Mouse (Mus musculus) left cerebral cortex, adult 2 months (tissue): ENCODE measurements around the gene Taok3. TPM values are rescaled to one million over a fixed set of nuclear protein-coding genes. Genes with fewer than 3 reads are reported as not detected.
A peak's percentile ranks its signal among the peaks of the same experiment; 100 is the strongest.
"Not testable (repeated sequence)": the region's sequence is repeated elsewhere in the genome, so short reads cannot be mapped to it uniquely, and the experiment has no call there.

Experiments used
- DNase-seq, 2 experiments: peaks; one replicate each; pipeline ENCODE4 v3.0.0; 2021 to 2022; ENCODE audit warnings: low spot score in 2 of 2, mixed read lengths in 1 of 2; ENCODE audit errors: extremely low spot score in 1 of 2
- H3K27ac ChIP-seq: fragments of 200-600 bp; 2 replicates; pipeline ENCODE4 v1.8.1; 2022
- H3K4me3 ChIP-seq: fragments of 200-600 bp; 2 replicates; pipeline ENCODE4 v1.8.1; 2022
- CTCF ChIP-seq: fragments of 200-600 bp; IDR thresholded peaks from 2 replicates; pipeline ENCODE4 v1.8.1; 2022; ENCODE audit warnings: antibody characterized with exemption, mild to moderate bottlenecking, moderate library complexity
- intact Hi-C: fragments of 180-260 bp; cut with DNase I; formaldehyde crosslinking; loops from one replicate; pipeline ENCODE4 v1.15.1; 2025
- total RNA-seq, 2 experiments: library from RNA; stranded (reverse); gene quantifications; 2 replicates each; pipeline ENCODE4 v1.2.3; 2021

Gene Taok3
- total RNA-seq, 2 experiments from 2014 or later = 52.5 to 54.7 TPM

DNA sequence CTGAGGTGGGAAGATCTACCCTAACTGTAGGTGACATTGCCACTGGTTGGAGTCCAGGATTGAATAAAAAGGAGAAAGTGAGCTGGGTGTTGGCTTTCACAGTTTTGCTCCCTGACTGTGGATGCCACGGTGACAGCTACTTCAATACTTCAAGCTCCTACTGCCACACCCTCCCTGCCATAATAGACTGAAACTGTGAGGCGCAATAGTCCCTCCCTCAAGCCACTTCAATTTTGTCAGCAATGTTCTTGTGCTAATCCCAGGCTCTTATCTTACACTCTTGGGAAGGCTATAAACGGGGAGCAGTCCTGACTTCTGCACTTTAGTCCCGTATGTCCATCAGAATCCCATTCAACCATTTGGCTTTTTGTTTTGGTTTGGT, 159.7 kb downstream of the Taok3 start:
- TF ChIP-seq CTCF = no peak
- intact Hi-C loops = no loop called here
- no peak overlapping the region for H3K27ac ChIP-seq
- no peak overlapping the region for H3K4me3 ChIP-seq
- DNase-seq = no peak

- Histone ChIP-seq H3K4me3 (no peak overlapping the region), H3K27ac (no peak overlapping the region)
- intact Hi-C loops = no loop called here
- DNase-seq = no peak
- peak; percentile 35 for TF ChIP-seq CTCF
Observed at GRCm38 (mm10) chr5:117281536-117281935, 161.6 kb downstream of the Taok3 start.

- Histone ChIP-seq H3K27ac (no peak overlapping the region), H3K4me3 (no peak overlapping the region)
- DNase-seq = no peak
- intact Hi-C loops = no loop called here
- peak; percentile 1 for TF ChIP-seq CTCF
Observed at GRCm38 (mm10) chr5:117282360-117282759, 162.4 kb downstream of the Taok3 start.

- H3K27ac ChIP-seq = no peak overlapping the region; the same call in 1 of the 2 replicates
- intact Hi-C loops = no loop called here
- no peak for TF ChIP-seq CTCF
- no peak overlapping the region for H3K4me3 ChIP-seq
- DNase-seq = peak in 1 of 2 experiments; percentile 35
Observed at GRCm38 (mm10) chr5:117284029-117284428, 164.1 kb downstream of the Taok3 start.

DNA sequence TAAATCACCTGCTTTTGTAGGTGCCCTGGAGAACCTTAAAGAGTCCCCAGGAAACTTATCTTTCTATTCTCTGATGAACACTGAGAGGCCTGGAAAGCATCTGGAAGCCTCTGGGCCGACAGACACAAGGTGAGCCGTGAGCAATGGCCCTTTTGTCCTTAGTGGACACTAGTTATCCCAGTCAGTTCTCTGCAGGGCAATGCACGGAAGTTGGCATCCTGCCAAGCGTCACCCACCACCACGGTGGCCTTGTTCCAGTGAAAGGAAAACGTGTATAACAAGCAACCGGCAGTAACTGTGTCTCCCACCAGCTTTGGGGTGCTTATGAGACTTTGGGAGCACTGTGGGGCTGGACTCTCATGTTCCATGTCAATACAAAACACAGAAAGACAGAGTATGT, 164.8 kb downstream of the Taok3 start:
- intact Hi-C loops = loop anchor here (5.0 kb wide), 2 partner anchors 42 to 167 kb away; partner anchors contain the start of gene Suds3
- H3K4me3 ChIP-seq = no peak overlapping the region
- H3K27ac ChIP-seq = no peak overlapping the region
- no peak for DNase-seq
- TF ChIP-seq CTCF = no peak

- Histone ChIP-seq H3K4me3 (no peak overlapping the region), H3K27ac (no peak overlapping the region)
- DNase-seq = no peak
- intact Hi-C loops = loop anchor here (5.0 kb wide), 2 partner anchors 43 to 168 kb away; partner anchors contain the start of gene Suds3
- TF ChIP-seq CTCF = no peak
Observed at GRCm38 (mm10) chr5:117285266-117285665, 165.3 kb downstream of the Taok3 start.

DNA sequence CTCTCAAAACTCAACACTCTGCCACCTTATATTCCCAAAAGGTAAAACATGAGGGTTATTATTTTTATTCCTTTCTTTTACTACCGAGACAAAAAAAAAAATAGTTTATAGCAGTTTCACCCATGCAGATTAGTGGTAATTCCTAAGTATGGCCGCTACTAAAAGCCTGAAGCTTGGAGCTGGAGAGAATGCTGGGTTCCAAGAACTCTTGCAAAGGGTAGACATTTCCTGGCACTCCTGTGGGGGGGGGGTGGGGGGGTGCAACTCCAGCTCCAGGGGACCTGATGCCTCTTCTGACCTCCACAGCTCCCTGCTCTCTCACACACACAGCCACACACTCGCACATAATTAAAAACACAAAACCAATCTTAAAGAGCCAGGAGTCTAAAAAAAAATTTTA, 166.4 kb downstream of the Taok3 start:
- Histone ChIP-seq H3K4me3 (peak overlapping the region; percentile 78), H3K27ac (no peak overlapping the region; the same call in 1 of the 2 replicates)
- no peak for DNase-seq
- no peak for TF ChIP-seq CTCF
- intact Hi-C loops = loop anchor here (5.0 kb wide), 2 partner anchors 44 to 169 kb away; partner anchors contain the start of gene Suds3

DNA sequence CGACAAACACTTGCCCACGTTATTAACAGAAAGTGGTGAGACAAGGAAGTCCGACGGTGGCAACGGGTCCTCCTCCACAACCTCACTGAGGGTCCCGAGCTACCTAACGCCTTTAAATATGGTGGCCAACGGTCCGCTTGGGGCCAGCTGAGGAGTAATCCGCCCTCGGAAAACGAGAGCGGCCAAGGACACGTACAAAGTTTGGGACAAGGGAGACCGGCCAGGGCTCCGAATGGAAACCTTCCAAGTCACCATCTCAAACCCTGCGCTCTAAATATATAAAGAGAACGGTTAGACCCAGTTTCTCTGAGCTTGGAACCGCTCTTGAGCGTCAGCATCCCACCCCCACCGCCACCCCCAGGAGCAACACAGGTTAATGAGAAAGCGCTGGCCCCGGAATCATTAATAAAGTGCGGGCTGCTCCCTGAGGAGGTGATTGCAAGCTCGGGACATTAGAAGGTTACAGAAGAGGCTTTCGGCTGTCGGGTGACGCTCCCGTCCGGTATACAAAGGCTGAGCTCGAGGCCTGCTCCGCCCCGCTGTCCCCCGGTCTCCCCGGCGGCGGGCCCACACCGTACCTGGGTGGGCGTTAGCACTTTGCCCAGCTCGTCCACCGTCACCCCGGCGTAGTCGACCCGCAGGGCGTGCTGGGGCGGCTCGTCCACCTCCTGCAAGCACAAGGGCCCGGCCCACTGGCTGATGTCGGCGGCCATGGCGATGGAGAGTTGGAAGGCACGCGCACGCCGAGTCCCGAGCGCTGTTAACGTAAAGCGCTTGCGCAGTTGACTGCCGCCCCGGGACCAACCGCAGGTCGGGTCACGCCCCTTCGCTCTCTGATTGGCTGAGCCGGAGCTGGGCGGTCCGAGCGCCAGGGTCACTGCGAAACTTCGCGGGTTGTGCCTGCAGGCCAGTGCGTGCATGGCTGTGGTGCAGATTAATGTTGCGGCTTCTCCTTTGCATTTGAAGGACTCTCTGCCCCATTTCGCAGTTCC, 167.2 kb downstream of the Taok3 start, which contains the start of gene Pebp1:
Pebp1 (minus strand) TSS at position 795 of the 992 bp plus-strand sequence.
- DNase-seq = peak; percentile 93 to 94
- Histone ChIP-seq H3K27ac (peak within 1 kb of the TSS; percentile 61), H3K4me3 (peak within 1 kb of the TSS; percentile 78)
- intact Hi-C loops = loop anchor here (5.0 kb wide), 2 partner anchors 45 to 170 kb away; partner anchors contain the start of gene Suds3
- TF ChIP-seq CTCF = peak; percentile 21; the same call in 1 of the 2 replicates

GRCm38 (mm10) chr5:117289646-117290045, 169.7 kb downstream of the Taok3 start:
- intact Hi-C loops = loop anchor here (5.0 kb wide), 2 partner anchors 47 to 172 kb away; partner anchors contain the start of gene Suds3
- H3K27ac ChIP-seq = no peak overlapping the region
- no peak for TF ChIP-seq CTCF
- no peak overlapping the region for H3K4me3 ChIP-seq
- DNase-seq = no peak

DNA sequence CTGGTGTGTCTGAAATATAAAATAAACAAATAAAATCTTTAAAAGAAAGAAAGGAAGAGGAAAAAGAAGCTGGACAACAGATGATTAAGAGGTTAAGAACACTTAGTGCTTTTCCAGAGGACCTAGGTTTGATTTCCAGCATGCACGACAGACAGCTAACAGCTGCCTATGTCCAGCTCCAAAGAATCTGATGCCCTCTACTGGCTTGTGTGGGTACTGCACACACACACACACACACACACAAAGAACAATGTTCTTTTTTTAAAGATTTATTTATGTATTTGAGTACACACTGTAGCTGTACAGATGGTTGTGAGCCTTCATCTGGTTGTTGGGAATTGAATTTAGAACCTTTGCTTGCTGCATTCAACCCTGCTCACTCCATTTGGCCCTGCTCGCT, 170.2 kb downstream of the Taok3 start:
- intact Hi-C loops = no loop called here
- TF ChIP-seq CTCF = peak; percentile 24; the same call in 1 of the 2 replicates
- H3K27ac ChIP-seq = no peak overlapping the region

DNA sequence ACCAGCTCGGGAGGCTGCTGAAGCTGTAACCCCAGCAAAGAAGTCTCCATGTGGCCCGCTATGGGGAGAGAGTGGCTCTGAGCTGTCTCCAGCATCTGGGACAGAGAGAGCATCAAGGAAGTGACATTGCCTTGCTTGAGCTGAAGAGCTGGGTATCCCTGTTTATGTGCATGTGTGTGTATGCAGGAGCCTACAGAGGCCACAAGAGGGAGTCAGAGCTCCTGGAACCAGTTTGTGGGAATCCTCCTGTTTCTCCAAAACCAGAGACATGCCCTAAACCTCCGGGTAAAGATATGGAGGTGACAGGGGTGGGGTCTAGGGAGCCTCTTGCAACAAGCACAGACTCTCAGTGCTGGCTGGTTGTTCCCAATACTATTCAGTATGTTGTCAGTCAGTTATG, 171.4 kb downstream of the Taok3 start:
- peak; percentile 7 for TF ChIP-seq CTCF
- intact Hi-C loops = no loop called here

More for the DNA sequence above, 170.2 kb downstream of the Taok3 start:
- no peak for DNase-seq
- no peak overlapping the region for H3K4me3 ChIP-seq

DNA sequence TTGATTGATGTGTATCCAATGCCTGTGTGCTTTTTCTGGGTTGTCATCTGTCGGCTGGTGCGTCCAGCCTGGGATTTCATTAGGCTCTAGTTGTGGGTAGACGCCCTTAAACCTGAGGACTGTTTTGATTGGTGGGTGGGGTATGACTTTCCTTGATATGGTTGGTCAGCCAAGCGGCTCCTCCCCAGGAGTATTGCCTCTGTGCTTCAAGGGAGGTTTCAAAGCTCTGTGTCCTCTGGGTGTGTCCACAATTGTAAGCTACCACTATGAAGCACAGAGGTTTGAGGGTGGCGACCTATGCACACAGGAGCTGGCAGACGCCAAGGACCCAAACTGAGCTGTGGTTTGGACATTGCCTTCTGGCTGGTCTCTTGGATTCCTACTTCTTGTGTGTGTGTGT, 172.6 kb downstream of the Taok3 start:
- intact Hi-C loops = no loop called here
- Histone ChIP-seq H3K4me3 (no peak overlapping the region), H3K27ac (no peak overlapping the region)
- TF ChIP-seq CTCF = no peak
- no peak for DNase-seq

More for the DNA sequence above, 171.4 kb downstream of the Taok3 start:
- Histone ChIP-seq H3K4me3 (no peak overlapping the region), H3K27ac (no peak overlapping the region)
- no peak for DNase-seq

DNA sequence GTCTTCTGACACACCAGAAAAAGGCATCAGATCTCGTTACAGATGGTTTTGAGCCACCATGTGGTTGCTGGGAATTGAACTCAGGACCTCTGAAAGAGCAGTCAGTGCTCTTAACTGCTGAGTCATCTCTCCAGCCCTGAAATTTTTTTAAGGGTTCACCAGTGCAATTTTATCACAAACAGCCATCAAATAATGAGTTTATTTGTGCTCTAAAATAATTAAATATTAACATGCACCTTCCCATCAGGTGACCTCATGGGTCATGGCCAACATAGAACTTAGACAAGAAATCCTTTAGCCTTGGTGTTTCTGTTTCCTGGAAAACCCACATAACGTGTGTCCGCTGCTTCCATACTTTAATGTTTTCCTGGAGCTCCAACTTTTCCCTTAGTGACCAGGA, 173.8 kb downstream of the Taok3 start:
- H3K4me3 ChIP-seq, DNase-seq, intact Hi-C loops, H3K27ac ChIP-seq: not testable (repeated sequence)
